Mouse (Mus musculus) limb, embryonic 14.5 days (tissue): ENCODE data around the gene Prr13. TPM values are rescaled to one million over a fixed set of nuclear protein-coding genes. Genes with fewer than 3 reads are reported as not detected.

Experiments used
- ATAC-seq: fragments of 200-750 bp; cut with Nextera tagmentation; 2 replicates; pipeline ENCODE4 v1.8.0; 2017; ENCODE audit warnings: low read depth, moderate number of reproducible peaks, moderate TSS enrichment; ENCODE audit not compliant: low FRiP score
- DNase-seq: peaks from one replicate; pipeline ENCODE4 v3.0.0-alpha.2; 2015; ENCODE audit warnings: low spot score
- H3K27ac ChIP-seq: fragments of 300-500 bp; sonication (generic); replicated peaks from 2 replicates; pipeline ENCODE4 v1.5.1; 2014; ENCODE audit warnings: low read depth, mild to moderate bottlenecking, low read length, moderate library complexity, mixed read lengths
- H3K27me3 ChIP-seq: fragments of 300-500 bp; sonication (generic); 2 replicates; pipeline ENCODE4 v1.6.1; 2014; ENCODE audit warnings: low read length, mixed read lengths; ENCODE audit not compliant: control insufficient read depth, insufficient read depth
- H3K36me3 ChIP-seq: fragments of 300-500 bp; sonication (generic); 2 replicates; pipeline ENCODE4 v1.6.1; 2014; ENCODE audit warnings: mild to moderate bottlenecking, low read length, moderate library complexity, mixed read lengths; ENCODE audit not compliant: control insufficient read depth, insufficient read depth
- H3K4me1 ChIP-seq: fragments of 300-500 bp; sonication (generic); 2 replicates; pipeline ENCODE4 v1.6.1; 2014; ENCODE audit warnings: antibody characterized with exemption, low read length, mixed read lengths; ENCODE audit not compliant: control insufficient read depth, insufficient read depth
- H3K4me2 ChIP-seq: fragments of 300-500 bp; sonication (generic); replicated peaks from 2 replicates; pipeline ENCODE4 v1.6.1; 2014; ENCODE audit warnings: low read depth, mild to moderate bottlenecking, low read length, moderate library complexity; ENCODE audit not compliant: severe bottlenecking
- H3K4me3 ChIP-seq: fragments of 300-500 bp; sonication (generic); replicated peaks from 2 replicates; pipeline ENCODE4 v1.5.1; 2014; ENCODE audit warnings: low read length
- H3K9ac ChIP-seq: fragments of 300-500 bp; sonication (generic); 2 replicates; pipeline ENCODE4 v1.6.1; 2014; ENCODE audit warnings: mild to moderate bottlenecking, low read depth, low read length, moderate library complexity; ENCODE audit not compliant: severe bottlenecking
- H3K9me3 ChIP-seq: fragments of 300-500 bp; sonication (generic); 2 replicates; pipeline ENCODE4 v1.6.1; 2016; ENCODE audit warnings: low read length; ENCODE audit not compliant: control insufficient read depth
- POLR2A ChIP-seq: fragments of 200-500 bp; IDR thresholded peaks from 2 replicates; pipeline ENCODE4 v1.8.0; 2012; ENCODE audit warnings: inconsistent platforms, mild to moderate bottlenecking, moderate library complexity, borderline replicate concordance; ENCODE audit not compliant: insufficient read depth, insufficient read length; ENCODE audit errors: extremely low read depth
- WGBS: fragments of 180-500 bp; shearing (Covaris S2); extraction: QIAGEN DNeasy Blood & Tissue Kit; methylation state at CpG from one replicate; pipeline ENCODE4 v1.1.7; 2014; 5-methylcytosine and 5-hydroxymethylcytosine counted together
- polyA plus RNA-seq, 2 experiments: library from polyadenylated mRNA; depleted of rRNA in 1 of 2; stranded (reverse) in 1 of 2; unstranded in 1 of 2; fragments of >200 nt; fragmentation: Nextera tagmentation in 1 of 2; extraction: Ambion mirVana in 1 of 2; gene quantifications; 2 replicates each; pipeline versions ENCODE4 v1.2.1 to v1.2.3; 2012 to 2014

Gene Prr13
- polyA plus RNA-seq, 2 experiments, result 67.8 to 76.6 TPM

- Histone ChIP-seq H3K4me2 (no peak overlapping the region), H3K36me3 (no peaks in the 10 kb centered on the region), H3K4me1 (peaks cover 4% of the 10 kb centered on the region; the same call in 1 of the 2 replicates), H3K9me3 (no peaks in the 10 kb centered on the region), H3K9ac (no peak overlapping the region), H3K27me3 (no peaks in the 10 kb centered on the region), H3K4me3 (no peak overlapping the region), H3K27ac (no peak overlapping the region)
- DNase-seq (no peak), ATAC-seq (no peak)
- 70% methylated on average over 5 of the region's 5 CpGs for WGBS
- TF ChIP-seq POLR2A, result no peak
Observed at GRCm38 (mm10) chr15:102459847-102460246, 1.0 kb downstream of the Prr13 start.

GRCm38 (mm10) chr15:102460409-102460808, 1.6 kb downstream of the Prr13 start:
- Histone ChIP-seq H3K9me3 (no peaks in the 10 kb centered on the region), H3K36me3 (no peaks in the 10 kb centered on the region), H3K27ac (no peak overlapping the region), H3K4me2 (no peak overlapping the region), H3K27me3 (no peaks in the 10 kb centered on the region), H3K4me3 (no peak overlapping the region), H3K9ac (no peak overlapping the region), H3K4me1 (peaks cover 4% of the 10 kb centered on the region; the same call in 1 of the 2 replicates)
- ATAC-seq, result no peak
- DNase-seq, result no peak
- no peak for TF ChIP-seq POLR2A
- 83% methylated on average over 12 of the region's 12 CpGs for WGBS

DNA sequence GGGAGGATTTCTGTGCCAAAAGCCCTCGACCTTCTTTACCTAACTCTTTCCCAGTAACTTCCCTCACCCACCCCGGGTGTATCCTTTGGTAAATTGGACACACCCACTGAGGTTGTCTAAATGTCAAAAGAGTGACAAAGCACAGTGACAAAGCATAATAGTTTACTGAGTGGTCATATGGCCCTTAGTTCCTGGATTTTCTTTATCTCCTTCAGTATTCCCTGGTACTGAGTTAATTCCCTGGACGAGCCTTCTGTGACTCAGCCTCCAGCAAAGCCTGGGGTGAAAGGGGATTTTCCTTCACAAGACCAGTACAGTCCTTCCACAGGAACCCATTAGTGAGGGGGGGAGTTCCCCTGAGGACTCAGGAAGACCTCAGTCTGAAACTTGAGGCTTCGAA, 2.1 kb downstream of the Prr13 start:
- H3K9ac ChIP-seq, result no peak overlapping the region; the same call in 1 of the 2 replicates
- DNase-seq (no peak), ATAC-seq (no peak)
- no peak overlapping the region for H3K27ac ChIP-seq
- H3K4me1 ChIP-seq, result peaks cover 4% of the 10 kb centered on the region; the same call in 1 of the 2 replicates
- no peak overlapping the region for H3K4me3 ChIP-seq
- no peaks in the 10 kb centered on the region for H3K36me3 ChIP-seq
- TF ChIP-seq POLR2A, result no peak
- H3K9me3 ChIP-seq, result no peaks in the 10 kb centered on the region
- no peaks in the 10 kb centered on the region for H3K27me3 ChIP-seq
- WGBS, result 57% methylated on average over 4 of the region's 4 CpGs
- no peak overlapping the region for H3K4me2 ChIP-seq

- H3K4me1 ChIP-seq, result peaks cover 4% of the 10 kb centered on the region; the same call in 1 of the 2 replicates
- WGBS, result 87% methylated on average over 9 of the region's 9 CpGs
- H3K36me3 ChIP-seq, result no peaks in the 10 kb centered on the region
- no peak for TF ChIP-seq POLR2A
- no peak overlapping the region; the same call in 1 of the 2 replicates for H3K9ac ChIP-seq
- ATAC-seq (no peak), DNase-seq (no peak)
- no peak overlapping the region for H3K27ac ChIP-seq
- no peaks in the 10 kb centered on the region for H3K27me3 ChIP-seq
- no peaks in the 10 kb centered on the region for H3K9me3 ChIP-seq
- no peak overlapping the region for H3K4me3 ChIP-seq
- no peak overlapping the region for H3K4me2 ChIP-seq
Observed at GRCm38 (mm10) chr15:102461430-102462075, 2.7 kb downstream of the Prr13 start.

- ATAC-seq (no peak), DNase-seq (no peak)
- Histone ChIP-seq H3K27me3 (no peaks in the 10 kb centered on the region), H3K9ac (no peak overlapping the region), H3K9me3 (no peaks in the 10 kb centered on the region), H3K36me3 (no peaks in the 10 kb centered on the region), H3K4me2 (no peak overlapping the region), H3K27ac (no peak overlapping the region), H3K4me1 (peaks cover 4% of the 10 kb centered on the region; the same call in 1 of the 2 replicates), H3K4me3 (no peak overlapping the region)
- TF ChIP-seq POLR2A, result no peak
Observed at GRCm38 (mm10) chr15:102463666-102464065, 4.8 kb downstream of the Prr13 start.
